Mouse (Mus musculus): ENCODE results near the gene Ccnk. TPM values are rescaled to one million over a fixed set of nuclear protein-coding genes. Genes with fewer than 3 reads are reported as not detected.

The Ccnk gene
- polyA plus RNA-seq, 1 experiment from 2014 or later: 4.3 TPM

DNA sequence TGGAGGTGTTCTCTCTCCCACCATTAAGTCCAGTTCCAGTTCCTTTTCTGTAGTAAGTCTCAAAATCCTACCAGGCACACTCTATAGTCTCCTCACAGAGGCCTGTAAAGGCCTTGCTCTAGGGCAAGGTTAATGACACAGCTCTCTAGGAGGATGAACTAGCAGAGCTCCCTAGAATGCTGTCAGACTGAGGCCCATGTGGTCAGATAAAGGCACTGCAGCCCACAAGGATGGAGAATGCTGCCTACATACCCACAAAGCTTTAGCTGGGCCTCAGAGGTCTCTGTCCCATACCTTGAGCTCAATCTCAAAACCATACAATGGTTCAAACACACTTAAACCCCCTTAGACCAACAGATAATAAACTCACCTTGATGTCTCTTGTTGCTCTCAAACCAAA is 19.5 kb upstream of the Ccnk start:
- H3K9me3 ChIP-seq (ENCODE audit: control insufficient read depth, low read length): no peaks in the 10 kb centered on the region
- no peaks in the 10 kb centered on the region for H3K4me1 ChIP-seq (replicated peaks; ENCODE audit: control insufficient read depth, insufficient read depth, low read length)
- no peak overlapping the region for H3K27ac ChIP-seq (ENCODE audit: low read depth, low read length)
- peaks cover 25% of the 10 kb centered on the region for H3K36me3 ChIP-seq (ENCODE audit: control insufficient read depth, insufficient read depth, low read length)
- no peak overlapping the region for H3K4me2 ChIP-seq
- no peaks in the 10 kb centered on the region for H3K27me3 ChIP-seq (replicated peaks; ENCODE audit: control insufficient read depth, insufficient read depth, low read length)
- ATAC-seq (replicated peaks; ENCODE audit: low FRiP score) (no peak), DNase-seq (ENCODE audit: low spot score) (no peak)
- no peak overlapping the region for H3K4me3 ChIP-seq (ENCODE audit: low read depth, low read length)
- no peak overlapping the region for H3K9ac ChIP-seq (ENCODE audit: low read depth, low read length)

DNA sequence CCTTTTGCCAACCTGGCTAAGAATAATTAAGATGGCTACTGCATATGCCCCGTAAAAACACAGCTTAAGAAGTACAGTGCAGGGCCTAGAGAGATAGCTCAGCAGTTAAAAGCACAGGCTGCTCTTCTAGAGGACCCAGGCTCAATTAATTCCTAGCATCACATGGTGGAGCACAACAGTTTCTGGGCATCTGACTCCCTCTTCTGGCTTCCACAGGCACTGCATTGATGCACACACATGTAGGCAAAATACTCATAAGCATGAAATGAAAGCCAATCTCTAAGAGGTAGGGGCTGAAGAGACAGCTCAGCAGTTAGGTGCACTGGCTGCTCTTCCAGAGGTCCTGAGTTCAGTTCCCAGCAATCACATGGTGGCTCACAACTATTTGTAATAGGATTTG is 17.3 kb upstream of the Ccnk start:
- Histone ChIP-seq H3K4me2 (no peak overlapping the region), H3K4me1 (replicated peaks; ENCODE audit: control insufficient read depth, insufficient read depth, low read length) (no peaks in the 10 kb centered on the region), H3K9me3 (ENCODE audit: control insufficient read depth, low read length) (no peaks in the 10 kb centered on the region), H3K4me3 (ENCODE audit: low read depth, low read length) (no peak overlapping the region), H3K9ac (ENCODE audit: low read depth, low read length) (no peak overlapping the region), H3K27me3 (replicated peaks; ENCODE audit: control insufficient read depth, insufficient read depth, low read length) (no peaks in the 10 kb centered on the region), H3K27ac (ENCODE audit: low read depth, low read length) (no peak overlapping the region), H3K36me3 (ENCODE audit: control insufficient read depth, insufficient read depth, low read length) (peaks cover 25% of the 10 kb centered on the region)
- ATAC-seq (replicated peaks; ENCODE audit: low FRiP score) (no peak), DNase-seq (ENCODE audit: low spot score) (no peak)
- 87% methylated on average over 1 of the region's 1 CpGs for WGBS

DNA sequence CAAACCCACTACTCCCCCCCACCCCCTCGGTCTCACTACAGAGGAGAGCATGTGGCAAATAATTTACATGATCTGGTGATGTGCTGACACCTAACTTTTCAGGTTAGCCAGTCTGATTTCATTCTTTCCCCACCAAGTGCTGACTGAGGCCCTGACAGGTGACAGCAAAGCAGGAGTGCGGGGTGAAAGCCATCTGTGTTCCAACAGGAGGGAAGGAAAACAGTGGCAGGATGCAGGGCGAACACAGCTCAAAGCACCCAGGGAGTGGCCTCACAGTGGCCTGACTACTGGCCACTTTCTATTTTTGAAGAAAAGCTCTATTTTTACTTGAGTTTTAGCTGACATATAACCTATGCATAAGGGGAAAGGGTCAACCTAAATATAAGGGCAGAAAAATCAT is 15.7 kb upstream of the Ccnk start:
- Histone ChIP-seq H3K4me3 (ENCODE audit: low read depth, low read length) (no peak overlapping the region), H3K36me3 (ENCODE audit: control insufficient read depth, insufficient read depth, low read length) (peaks cover 20% of the 10 kb centered on the region), H3K27me3 (replicated peaks; ENCODE audit: control insufficient read depth, insufficient read depth, low read length) (no peaks in the 10 kb centered on the region), H3K9me3 (ENCODE audit: control insufficient read depth, low read length) (no peaks in the 10 kb centered on the region), H3K4me1 (replicated peaks; ENCODE audit: control insufficient read depth, insufficient read depth, low read length) (no peaks in the 10 kb centered on the region), H3K4me2 (no peak overlapping the region), H3K9ac (ENCODE audit: low read depth, low read length) (no peak overlapping the region), H3K27ac (ENCODE audit: low read depth, low read length) (no peak overlapping the region)
- DNase-seq (ENCODE audit: low spot score): no peak
- WGBS: 92% methylated on average over 3 of the region's 3 CpGs
- ATAC-seq (replicated peaks; ENCODE audit: low FRiP score): no peak

DNA sequence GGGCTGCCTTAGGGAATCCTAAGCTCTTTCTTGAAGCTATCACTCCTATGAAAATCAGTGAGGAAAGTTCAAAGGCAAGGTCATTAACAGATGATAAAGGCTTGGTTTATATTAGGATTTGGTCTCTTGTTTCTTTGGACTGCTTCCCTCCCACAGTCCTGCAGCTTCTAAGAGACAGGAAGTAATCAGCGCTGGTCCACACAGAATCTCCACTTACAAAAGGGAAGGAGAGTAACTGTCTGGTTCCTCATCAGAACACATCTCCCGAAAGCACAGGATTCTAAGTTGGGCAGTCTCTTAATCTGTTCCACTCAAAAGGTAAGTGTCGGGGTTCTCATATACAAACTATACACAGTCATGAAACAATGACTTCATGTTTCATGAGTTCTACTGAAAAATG is 10.5 kb upstream of the Ccnk start:
- H3K4me1 ChIP-seq (replicated peaks; ENCODE audit: control insufficient read depth, insufficient read depth, low read length): peaks cover 19% of the 10 kb centered on the region
- no peak overlapping the region for H3K4me2 ChIP-seq
- DNase-seq (ENCODE audit: low spot score) (no peak), ATAC-seq (replicated peaks; ENCODE audit: low FRiP score) (no peak)
- 59% methylated on average over 3 of the region's 3 CpGs for WGBS
- H3K4me3 ChIP-seq (ENCODE audit: low read depth, low read length): no peak overlapping the region
- H3K27me3 ChIP-seq (replicated peaks; ENCODE audit: control insufficient read depth, insufficient read depth, low read length): no peaks in the 10 kb centered on the region
- no peak overlapping the region for H3K27ac ChIP-seq (ENCODE audit: low read depth, low read length)
- no peaks in the 10 kb centered on the region for H3K9me3 ChIP-seq (ENCODE audit: control insufficient read depth, low read length)
- 0 out of 2 replicates have a peak, but pooled peaks cover 2% of the 10 kb centered on the region for H3K36me3 ChIP-seq (ENCODE audit: control insufficient read depth, insufficient read depth, low read length)
- no peak overlapping the region for H3K9ac ChIP-seq (ENCODE audit: low read depth, low read length)

DNA sequence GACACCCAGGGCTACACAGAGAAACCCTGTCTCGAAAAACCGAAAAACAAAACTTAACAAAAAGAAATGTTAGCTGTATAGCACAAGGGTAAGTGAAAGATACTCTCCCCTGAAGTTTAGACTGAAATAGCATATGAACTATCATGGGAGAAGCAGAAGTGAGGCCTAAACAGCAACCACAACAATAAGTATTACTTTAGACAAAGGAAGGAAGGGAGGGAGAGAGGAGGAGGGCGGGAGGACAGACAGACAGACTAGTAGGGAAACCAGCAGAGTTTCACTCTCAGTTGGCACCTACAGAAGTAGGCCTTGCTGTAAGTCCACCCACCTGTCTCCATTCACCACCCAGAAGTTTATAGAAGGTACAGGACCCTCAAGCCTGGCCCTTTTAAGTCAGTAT is 8.9 kb upstream of the Ccnk start:
- no peaks in the 10 kb centered on the region for H3K27me3 ChIP-seq (replicated peaks; ENCODE audit: control insufficient read depth, insufficient read depth, low read length)
- DNase-seq (ENCODE audit: low spot score) (no peak), ATAC-seq (replicated peaks; ENCODE audit: low FRiP score) (no peak)
- H3K36me3 ChIP-seq (ENCODE audit: control insufficient read depth, insufficient read depth, low read length): no peaks in the 10 kb centered on the region
- H3K4me3 ChIP-seq (ENCODE audit: low read depth, low read length): no peak overlapping the region
- H3K4me2 ChIP-seq: no peak overlapping the region
- H3K4me1 ChIP-seq (replicated peaks; ENCODE audit: control insufficient read depth, insufficient read depth, low read length): peaks cover 21% of the 10 kb centered on the region
- WGBS: 79% methylated on average over 3 of the region's 3 CpGs
- H3K9me3 ChIP-seq (ENCODE audit: control insufficient read depth, low read length): no peaks in the 10 kb centered on the region
- H3K9ac ChIP-seq (ENCODE audit: low read depth, low read length): no peak overlapping the region
- H3K27ac ChIP-seq (ENCODE audit: low read depth, low read length): no peak overlapping the region

DNA sequence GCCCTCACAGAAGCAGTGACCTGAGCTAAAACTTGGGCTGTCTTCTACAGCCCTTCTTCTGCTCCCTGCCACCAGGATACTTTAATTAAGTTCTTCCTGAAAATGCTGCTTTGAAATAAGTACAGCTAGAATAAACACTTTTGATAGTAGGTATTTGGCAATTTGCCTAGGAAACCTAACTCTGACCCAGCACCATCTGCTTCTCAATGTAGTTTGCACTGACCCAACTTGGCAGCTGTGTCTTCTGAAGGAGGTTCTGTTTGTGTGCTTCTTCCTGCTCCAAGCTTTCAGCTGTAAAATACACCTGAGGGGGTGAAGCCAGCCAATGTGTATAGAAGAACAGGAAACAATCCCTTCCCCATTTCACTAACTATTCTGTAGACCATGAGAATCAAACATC is 8.0 kb upstream of the Ccnk start:
- H3K9ac ChIP-seq (ENCODE audit: low read depth, low read length): no peak overlapping the region
- H3K27ac ChIP-seq (ENCODE audit: low read depth, low read length): no peak overlapping the region
- no peak overlapping the region for H3K4me3 ChIP-seq (ENCODE audit: low read depth, low read length)
- H3K4me2 ChIP-seq: no peak overlapping the region
- H3K36me3 ChIP-seq (ENCODE audit: control insufficient read depth, insufficient read depth, low read length): no peaks in the 10 kb centered on the region
- peaks cover 21% of the 10 kb centered on the region for H3K4me1 ChIP-seq (replicated peaks; ENCODE audit: control insufficient read depth, insufficient read depth, low read length)
- H3K9me3 ChIP-seq (ENCODE audit: control insufficient read depth, low read length): no peaks in the 10 kb centered on the region
- no peaks in the 10 kb centered on the region for H3K27me3 ChIP-seq (replicated peaks; ENCODE audit: control insufficient read depth, insufficient read depth, low read length)
- no peak for DNase-seq (ENCODE audit: low spot score)
- ATAC-seq (replicated peaks; ENCODE audit: low FRiP score): no peak

DNA sequence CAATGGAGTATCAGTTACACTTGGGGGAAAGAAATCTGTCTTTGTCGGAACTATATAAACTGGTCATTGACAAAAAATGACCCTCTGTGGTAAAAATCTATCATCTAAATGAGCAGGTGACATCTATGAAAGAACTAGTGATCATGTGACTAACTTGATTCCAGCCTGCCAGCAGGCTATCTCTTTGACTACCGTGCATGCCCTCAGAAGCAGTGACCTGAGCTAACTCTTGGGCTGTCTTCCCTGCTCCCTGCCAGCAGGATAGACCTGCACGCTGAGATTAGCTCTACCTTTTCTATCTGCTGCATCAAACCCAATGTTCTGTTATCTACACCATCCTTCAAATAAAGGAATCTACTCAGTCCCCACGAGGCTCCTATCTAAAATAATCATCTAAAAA is 6.7 kb upstream of the Ccnk start:
- WGBS: 61% methylated on average over 4 of the region's 4 CpGs
- no peak overlapping the region for H3K4me2 ChIP-seq

DNA sequence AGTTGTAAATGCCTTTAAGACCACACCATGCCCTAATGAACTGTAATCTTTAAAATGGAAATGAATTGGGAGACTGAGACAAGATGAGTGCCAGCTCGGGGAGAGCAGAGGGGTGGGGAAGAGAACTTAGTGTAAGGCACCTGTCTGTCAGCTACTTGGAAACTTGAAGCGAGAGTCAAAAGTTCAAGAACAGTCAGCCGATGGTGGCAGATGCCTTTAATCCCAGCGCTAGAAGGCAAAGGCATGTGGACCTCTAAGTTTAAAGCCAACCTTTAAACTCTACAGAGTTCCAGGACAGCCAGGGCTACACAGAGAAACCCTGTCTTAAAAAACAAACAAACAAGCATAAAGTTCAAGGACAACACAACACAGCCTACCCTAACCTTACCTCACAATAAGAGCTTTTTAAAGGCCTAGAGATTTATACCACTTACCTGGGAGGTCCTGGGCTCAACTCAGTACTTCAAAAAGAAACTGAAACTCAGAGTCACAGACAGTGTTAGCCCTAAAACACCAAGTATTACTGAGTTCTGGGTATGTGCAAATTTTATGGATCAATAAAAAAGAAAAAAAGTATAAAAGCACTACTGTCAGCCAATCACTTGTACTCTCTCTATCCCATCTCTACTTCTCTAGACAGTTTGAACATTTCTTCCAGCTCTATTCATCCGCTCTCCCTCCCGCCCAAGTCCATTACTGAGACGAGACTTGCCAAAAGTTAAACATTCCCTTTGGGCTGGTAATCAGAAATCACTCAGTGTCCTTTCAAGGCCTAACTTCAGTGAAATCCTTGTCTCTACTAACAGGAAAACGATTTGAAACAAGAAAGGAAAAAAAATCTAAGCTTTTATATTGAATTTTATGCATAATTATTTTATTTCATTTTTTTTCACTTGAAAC is 4.5 kb upstream of the Ccnk start:
- no peak overlapping the region for H3K4me2 ChIP-seq
- 71% methylated on average over 8 of the region's 8 CpGs for WGBS
- H3K27me3 ChIP-seq (replicated peaks; ENCODE audit: control insufficient read depth, insufficient read depth, low read length): no peaks in the 10 kb centered on the region
- no peak overlapping the region for H3K27ac ChIP-seq (ENCODE audit: low read depth, low read length)
- H3K4me3 ChIP-seq (ENCODE audit: low read depth, low read length): no peak overlapping the region
- H3K36me3 ChIP-seq (ENCODE audit: control insufficient read depth, insufficient read depth, low read length): no peaks in the 10 kb centered on the region
- no peak for ATAC-seq (replicated peaks; ENCODE audit: low FRiP score)
- DNase-seq (ENCODE audit: low spot score): no peak
- peaks cover 25% of the 10 kb centered on the region for H3K4me1 ChIP-seq (replicated peaks; ENCODE audit: control insufficient read depth, insufficient read depth, low read length)
- H3K9me3 ChIP-seq (ENCODE audit: control insufficient read depth, low read length): no peaks in the 10 kb centered on the region
- H3K9ac ChIP-seq (ENCODE audit: low read depth, low read length): no peak overlapping the region

More for the DNA sequence above, 6.7 kb upstream of the Ccnk start:
- Histone ChIP-seq H3K36me3 (ENCODE audit: control insufficient read depth, insufficient read depth, low read length) (no peaks in the 10 kb centered on the region), H3K9me3 (ENCODE audit: control insufficient read depth, low read length) (no peaks in the 10 kb centered on the region), H3K4me3 (ENCODE audit: low read depth, low read length) (no peak overlapping the region), H3K27ac (ENCODE audit: low read depth, low read length) (no peak overlapping the region), H3K4me1 (replicated peaks; ENCODE audit: control insufficient read depth, insufficient read depth, low read length) (peaks cover 26% of the 10 kb centered on the region), H3K27me3 (replicated peaks; ENCODE audit: control insufficient read depth, insufficient read depth, low read length) (no peaks in the 10 kb centered on the region), H3K9ac (ENCODE audit: low read depth, low read length) (no peak overlapping the region)
- DNase-seq (ENCODE audit: low spot score) (no peak), ATAC-seq (replicated peaks; ENCODE audit: low FRiP score) (no peak)

DNA sequence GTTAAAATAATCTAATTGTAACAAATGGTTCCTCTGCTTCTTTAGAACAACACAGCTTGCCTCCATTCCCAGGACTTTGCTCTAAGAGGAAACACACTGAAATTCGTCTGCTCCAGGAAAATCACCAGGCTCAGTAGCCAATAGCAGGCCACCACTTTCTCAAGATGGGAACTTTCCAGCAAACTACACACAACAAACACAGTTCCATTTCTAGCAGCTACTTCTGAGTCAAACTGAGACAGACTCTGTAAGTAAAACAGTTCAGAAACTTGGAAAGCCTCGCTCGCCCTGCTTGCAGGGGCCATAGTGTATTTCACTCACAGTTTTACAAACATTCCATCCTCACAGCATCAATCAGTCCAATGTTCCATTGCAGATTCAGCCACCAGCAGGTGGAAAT is 3.0 kb upstream of the Ccnk start:
- Histone ChIP-seq H3K36me3 (ENCODE audit: control insufficient read depth, insufficient read depth, low read length) (no peaks in the 10 kb centered on the region), H3K4me1 (replicated peaks; ENCODE audit: control insufficient read depth, insufficient read depth, low read length) (peaks cover 23% of the 10 kb centered on the region), H3K9ac (ENCODE audit: low read depth, low read length) (no peak overlapping the region), H3K9me3 (ENCODE audit: control insufficient read depth, low read length) (no peaks in the 10 kb centered on the region), H3K27ac (ENCODE audit: low read depth, low read length) (no peak overlapping the region), H3K4me2 (no peak overlapping the region), H3K4me3 (ENCODE audit: low read depth, low read length) (no peak overlapping the region), H3K27me3 (replicated peaks; ENCODE audit: control insufficient read depth, insufficient read depth, low read length) (no peaks in the 10 kb centered on the region)
- WGBS: 70% methylated on average over 3 of the region's 3 CpGs
- no peak for ATAC-seq (replicated peaks; ENCODE audit: low FRiP score)
- no peak for DNase-seq (ENCODE audit: low spot score)
